Mouse (Mus musculus) stomach, postnatal 0 days (tissue): Measurements from ENCODE around the gene Tlcd1. TPM values are rescaled to one million over a fixed set of nuclear protein-coding genes. Genes with fewer than 3 reads are reported as not detected.

Source experiments
- ATAC-seq: fragments of 200-750 bp; cut with Nextera tagmentation; 2 replicates; pipeline ENCODE4 v1.8.0; 2017; ENCODE audit not compliant: low FRiP score, low TSS enrichment
- DNase-seq: peaks from one replicate; pipeline ENCODE4 v3.0.0-alpha.2; 2016; ENCODE audit warnings: low spot score
- H3K27ac ChIP-seq: fragments of 300-500 bp; sonication (generic); replicated peaks from 2 replicates; pipeline ENCODE4 v1.5.1; 2014; ENCODE audit warnings: mild to moderate bottlenecking, control low read depth
- H3K27me3 ChIP-seq: fragments of 300-500 bp; sonication (generic); 2 replicates; pipeline ENCODE4 v1.6.1; 2014; ENCODE audit warnings: low read length; ENCODE audit not compliant: control insufficient read depth, insufficient read depth
- H3K36me3 ChIP-seq: fragments of 300-500 bp; sonication (generic); 2 replicates; pipeline ENCODE4 v1.6.1; 2014; ENCODE audit warnings: low read length, mixed read lengths; ENCODE audit not compliant: control insufficient read depth, insufficient read depth
- H3K4me1 ChIP-seq: fragments of 300-500 bp; sonication (generic); replicated peaks from 2 replicates; pipeline ENCODE4 v1.6.1; 2014; ENCODE audit warnings: antibody characterized with exemption; ENCODE audit not compliant: control insufficient read depth, insufficient read depth
- H3K4me2 ChIP-seq: fragments of 300-500 bp; sonication (generic); replicated peaks from 2 replicates; pipeline ENCODE4 v1.6.1; 2014; ENCODE audit warnings: low read depth, mild to moderate bottlenecking, control low read depth, moderate library complexity
- H3K4me3 ChIP-seq: fragments of 300-500 bp; sonication (generic); 2 replicates; pipeline ENCODE4 v1.5.1; 2014; ENCODE audit warnings: low read depth, low read length, control low read depth
- H3K9ac ChIP-seq: fragments of 300-500 bp; sonication (generic); 2 replicates; pipeline ENCODE4 v1.6.1; 2014; ENCODE audit warnings: mild to moderate bottlenecking, low read length, control low read depth, mixed read lengths
- H3K9me3 ChIP-seq: fragments of 300-500 bp; sonication (generic); 2 replicates; pipeline ENCODE4 v1.6.1; 2016; ENCODE audit warnings: low read length; ENCODE audit not compliant: control insufficient read depth
- CTCF ChIP-seq: IDR thresholded peaks from 2 replicates; pipeline ENCODE4 v1.5.1; 2016; ENCODE audit warnings: antibody characterized with exemption, low read depth, mild to moderate bottlenecking, moderate library complexity
- EP300 ChIP-seq: optimal IDR thresholded peaks from 2 replicates; pipeline ENCODE3; 2016; ENCODE audit warnings: antibody characterized with exemption
- WGBS: fragments of 180-500 bp; shearing (Covaris S2); extraction: QIAGEN DNeasy Blood & Tissue Kit; methylation state at CpG from one replicate; pipeline ENCODE4 v1.1.7; 2014; 5-methylcytosine and 5-hydroxymethylcytosine counted together
- polyA plus RNA-seq: library from polyadenylated mRNA; unstranded; fragments of >200 nt; fragmentation: Nextera tagmentation; extraction: Ambion mirVana; gene quantifications from 2 replicates; pipeline ENCODE4 v1.2.1, GENCODE M21; 2015

Tlcd1 gene
- polyA plus RNA-seq, 1 experiment from 2014 or later: 41.3 TPM

DNA sequence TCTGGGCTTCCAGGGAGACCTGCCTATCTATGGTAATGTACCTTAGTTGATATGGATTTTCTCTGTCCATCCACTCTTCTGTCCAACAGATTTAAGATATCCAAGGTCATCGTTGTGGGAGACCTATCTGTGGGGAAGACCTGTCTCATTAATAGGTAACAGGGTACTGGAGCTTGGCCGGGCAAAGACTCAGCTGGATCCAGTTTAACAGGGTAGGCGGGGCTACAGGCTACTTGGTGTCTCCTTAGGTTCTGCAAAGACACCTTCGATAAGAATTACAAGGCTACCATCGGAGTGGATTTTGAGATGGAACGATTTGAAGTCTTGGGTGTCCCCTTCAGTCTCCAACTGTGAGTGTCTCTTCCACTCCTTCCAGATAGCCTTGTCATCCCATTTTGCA, 13.5 kb downstream of the Tlcd1 start:
- WGBS: 49% methylated on average over 6 of the region's 6 CpGs
- no peak for TF ChIP-seq EP300
- TF ChIP-seq CTCF: no peak
- no peak overlapping the region for H3K27ac ChIP-seq
- H3K27me3 ChIP-seq: no peaks in the 10 kb centered on the region
- no peaks in the 10 kb centered on the region for H3K4me1 ChIP-seq
- H3K4me2 ChIP-seq: peak overlapping the region; percentile 88
- no peak overlapping the region; the same call in 1 of the 2 replicates for H3K9ac ChIP-seq
- no peak for DNase-seq
- peaks cover 7% of the 10 kb centered on the region for H3K36me3 ChIP-seq
- H3K9me3 ChIP-seq: no peaks in the 10 kb centered on the region
- ATAC-seq: no peak
- no peak overlapping the region for H3K4me3 ChIP-seq

DNA sequence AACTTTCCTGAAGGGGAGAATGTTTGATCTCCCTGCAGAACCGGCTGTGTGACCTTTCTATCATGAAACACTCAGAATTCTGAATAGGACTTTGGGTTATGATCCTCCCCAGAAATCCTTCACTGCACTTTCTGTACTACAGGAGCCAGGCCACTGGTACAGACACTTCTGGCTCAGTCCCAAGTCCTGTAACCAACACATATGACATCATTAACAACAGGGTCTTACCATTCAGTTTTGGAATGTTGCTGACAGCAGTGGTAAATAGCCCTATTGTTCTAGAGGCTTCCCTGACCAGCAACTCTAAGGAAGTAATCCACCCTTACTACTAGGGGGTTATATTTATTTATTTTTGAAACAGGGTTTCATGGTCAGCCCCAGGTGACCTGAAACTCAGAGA, 16.6 kb downstream of the Tlcd1 start, which contains the start of gene Proca1:
Proca1 (plus strand) TSS at position 280 of the 400 bp plus-strand sequence.
- no peak for TF ChIP-seq CTCF
- TF ChIP-seq EP300: no peak
- no peak for DNase-seq
- H3K9me3 ChIP-seq: no peaks in the 10 kb centered on the region
- no peaks in the 10 kb centered on the region for H3K4me1 ChIP-seq
- no peaks in the 10 kb centered on the region for H3K27me3 ChIP-seq
- WGBS: 48% methylated on average over 1 of the region's 1 CpGs
- peaks cover 7% of the 10 kb centered on the region for H3K36me3 ChIP-seq
- H3K27ac ChIP-seq: 0 out of 2 replicates have a peak within 1 kb of the TSS, but pooled peaks have one; percentile 13
- H3K4me3 ChIP-seq: peak within 1 kb of the TSS; percentile 55
- H3K9ac ChIP-seq: 0 out of 2 replicates have a peak within 1 kb of the TSS, but pooled peaks have one; percentile 5
- no peak for ATAC-seq
- peak within 1 kb of the TSS; percentile 69 for H3K4me2 ChIP-seq

DNA sequence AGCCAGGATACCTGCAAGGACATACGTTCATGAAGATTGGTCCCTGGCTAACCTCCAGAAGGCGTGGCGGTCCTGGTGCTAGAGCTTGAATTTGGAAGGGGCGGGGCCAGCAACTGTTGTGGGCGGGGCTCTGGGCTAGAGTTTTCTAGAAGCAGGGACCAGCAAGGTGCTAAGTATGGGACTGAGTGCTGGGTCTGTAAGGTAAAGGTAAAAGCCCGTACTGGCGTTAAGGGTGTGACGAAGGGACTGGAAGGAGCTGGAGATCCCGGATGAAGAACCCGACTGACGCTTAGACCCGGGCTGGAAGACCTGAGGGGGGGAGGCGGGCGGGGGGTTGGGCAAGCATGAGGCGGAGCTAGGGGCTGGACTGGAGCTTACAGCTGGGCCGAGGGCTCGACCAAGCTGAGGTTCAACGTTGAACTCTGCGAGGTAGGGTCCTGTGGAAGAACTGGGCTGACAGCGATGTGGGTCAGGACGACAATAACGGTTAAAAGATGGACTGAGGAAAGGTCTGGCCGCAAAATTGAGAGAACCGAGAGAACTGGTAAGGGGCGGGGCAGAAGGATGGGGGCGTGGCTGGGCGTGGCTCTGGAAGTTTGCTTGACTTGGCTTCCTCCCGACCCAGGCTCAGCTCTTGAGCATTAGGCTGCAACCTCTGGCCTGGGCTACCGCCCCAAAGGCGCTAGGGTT, 18.0 kb downstream of the Tlcd1 start:
- Histone ChIP-seq H3K4me2 (peak overlapping the region; percentile 69), H3K36me3 (peaks cover 7% of the 10 kb centered on the region), H3K27ac (0 out of 2 replicates have a peak overlapping the region, but pooled peaks have one; percentile 13), H3K4me1 (no peaks in the 10 kb centered on the region), H3K9ac (peak overlapping the region; percentile 50), H3K4me3 (peak overlapping the region; percentile 55), H3K9me3 (no peaks in the 10 kb centered on the region), H3K27me3 (no peaks in the 10 kb centered on the region)
- TF ChIP-seq EP300: no peak
- no peak for TF ChIP-seq CTCF
- WGBS: 3% methylated on average over 30 of the region's 30 CpGs
- DNase-seq (peak; percentile 84), ATAC-seq (peak; percentile 80)

DNA sequence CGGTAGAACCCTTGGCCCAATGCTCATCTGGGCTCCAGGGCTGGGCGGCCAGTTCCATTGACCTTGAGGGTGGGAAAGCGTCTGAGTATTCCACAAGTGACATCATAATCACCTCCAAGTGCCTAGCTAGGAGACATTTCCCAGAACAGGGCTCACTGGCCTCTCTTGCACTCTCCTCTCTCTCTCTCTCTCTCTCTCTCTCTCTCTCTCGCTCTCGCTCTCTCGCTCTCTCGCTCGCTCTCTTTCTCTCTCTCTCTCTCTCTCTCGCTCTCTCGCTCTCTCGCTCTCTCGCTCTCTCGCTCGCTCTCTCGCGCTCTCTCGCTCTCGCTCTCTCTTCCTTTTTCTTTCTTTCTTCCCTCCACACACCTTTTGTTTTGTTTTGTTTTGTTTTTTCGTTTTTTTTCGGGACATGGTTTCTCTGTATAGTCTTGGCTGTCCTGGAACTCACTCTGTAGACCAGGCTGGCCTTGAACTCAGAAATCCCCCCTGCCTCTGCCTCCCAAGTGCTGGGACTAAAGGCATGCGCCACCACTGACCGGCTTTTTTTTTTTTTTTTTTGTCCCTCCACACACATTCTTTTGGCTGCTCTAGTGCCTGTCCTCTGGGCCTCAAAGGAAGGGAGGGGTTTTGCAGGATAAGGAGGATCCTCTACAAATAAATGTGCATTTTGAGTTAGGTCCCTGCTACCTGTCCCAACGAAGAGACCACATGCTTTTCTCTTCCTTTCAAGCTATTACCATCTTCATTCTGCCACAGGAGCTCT, 18.8 kb downstream of the Tlcd1 start:
- Histone ChIP-seq H3K27me3 (no peaks in the 10 kb centered on the region), H3K4me2 (peak overlapping the region; percentile 69), H3K4me1 (no peaks in the 10 kb centered on the region), H3K36me3 (peaks cover 7% of the 10 kb centered on the region), H3K4me3 (peak overlapping the region; percentile 55), H3K27ac (no peak overlapping the region), H3K9me3 (no peaks in the 10 kb centered on the region), H3K9ac (peak overlapping the region; percentile 50)
- no peak for DNase-seq
- ATAC-seq: no peak
- TF ChIP-seq CTCF: no peak
- WGBS: 56% methylated on average over 22 of the region's 23 CpGs

DNA sequence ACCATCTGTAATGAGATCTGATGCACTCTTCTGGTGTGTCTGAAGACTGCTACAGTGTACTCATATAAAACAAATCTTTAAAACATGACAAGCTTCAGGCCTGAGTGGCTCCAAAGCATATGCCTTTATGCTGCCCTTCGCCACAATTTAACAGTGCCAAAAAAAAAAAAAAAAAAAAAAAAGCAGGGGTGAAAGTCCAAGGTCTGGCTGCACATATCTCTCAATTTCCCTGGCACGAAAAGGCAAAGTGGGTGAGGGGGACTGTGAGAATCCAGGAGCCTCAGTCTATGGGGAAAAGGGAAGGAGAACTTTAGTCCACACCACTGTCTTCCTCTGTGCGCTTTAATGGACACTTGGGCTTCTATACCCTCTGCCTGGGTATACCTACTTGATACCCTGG, 25.9 kb downstream of the Tlcd1 start:
- H3K36me3 ChIP-seq: peaks cover 16% of the 10 kb centered on the region; the same call in 1 of the 2 replicates
- no peaks in the 10 kb centered on the region for H3K27me3 ChIP-seq
- H3K4me3 ChIP-seq: no peak overlapping the region
- ATAC-seq (no peak), DNase-seq (no peak)
- H3K9me3 ChIP-seq: no peaks in the 10 kb centered on the region
- TF ChIP-seq CTCF: no peak
- TF ChIP-seq EP300: no peak
- H3K4me1 ChIP-seq: no peaks in the 10 kb centered on the region
- no peak overlapping the region for H3K9ac ChIP-seq
- whole genome bisulfite sequencing: 90% methylated on average over 3 of the region's 3 CpGs
- no peak overlapping the region for H3K27ac ChIP-seq
- no peak overlapping the region for H3K4me2 ChIP-seq

DNA sequence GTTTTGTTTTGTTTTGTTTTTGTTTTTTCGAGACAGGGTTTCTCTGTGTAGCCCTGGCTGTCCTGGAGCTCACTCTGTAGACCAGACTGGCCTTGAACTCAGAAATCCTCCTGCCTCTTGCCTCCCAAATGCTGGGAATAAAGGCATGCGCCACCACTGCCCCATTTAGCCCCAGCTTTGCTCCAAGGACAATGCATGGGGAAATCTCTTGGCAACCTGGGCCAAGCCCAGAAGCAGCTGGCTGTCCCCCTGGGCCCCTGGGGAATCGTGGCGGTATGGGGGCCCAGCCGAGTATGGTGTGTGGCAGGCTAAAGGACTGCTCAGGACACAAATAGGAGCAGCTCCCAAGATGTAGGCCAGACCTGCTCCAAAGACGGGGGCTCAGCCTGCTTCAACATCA, 27.8 kb downstream of the Tlcd1 start:
- TF ChIP-seq EP300: no peak
- no peak for TF ChIP-seq CTCF
- Histone ChIP-seq H3K27me3 (no peaks in the 10 kb centered on the region), H3K4me1 (no peaks in the 10 kb centered on the region), H3K27ac (no peak overlapping the region), H3K9me3 (no peaks in the 10 kb centered on the region), H3K9ac (no peak overlapping the region), H3K36me3 (peaks cover 33% of the 10 kb centered on the region), H3K4me2 (no peak overlapping the region), H3K4me3 (no peak overlapping the region)
- WGBS: 82% methylated on average over 6 of the region's 6 CpGs
- no peak for ATAC-seq
- DNase-seq: no peak
